Mouse (Mus musculus): ENCODE results near the gene Btbd2.
"Not testable (repeated sequence)": the region's sequence is repeated elsewhere in the genome, so short reads cannot be mapped to it uniquely, and the experiment has no call there.

Gene Btbd2

GRCm38 (mm10) chr10:80606306-80606705, 50.6 kb downstream of the Btbd2 start:
- no peak for DNase-seq (ENCODE audit: low spot score)

- DNase-seq (ENCODE audit: low spot score): not testable (repeated sequence)
These were observed 51.1 kb downstream of the Btbd2 start, which contains the start of gene Gm49322 for GRCm38 (mm10) chr10:80605721-80606120. TSS of gene Gm49322 (plus strand) at chr10:80606021.

DNA sequence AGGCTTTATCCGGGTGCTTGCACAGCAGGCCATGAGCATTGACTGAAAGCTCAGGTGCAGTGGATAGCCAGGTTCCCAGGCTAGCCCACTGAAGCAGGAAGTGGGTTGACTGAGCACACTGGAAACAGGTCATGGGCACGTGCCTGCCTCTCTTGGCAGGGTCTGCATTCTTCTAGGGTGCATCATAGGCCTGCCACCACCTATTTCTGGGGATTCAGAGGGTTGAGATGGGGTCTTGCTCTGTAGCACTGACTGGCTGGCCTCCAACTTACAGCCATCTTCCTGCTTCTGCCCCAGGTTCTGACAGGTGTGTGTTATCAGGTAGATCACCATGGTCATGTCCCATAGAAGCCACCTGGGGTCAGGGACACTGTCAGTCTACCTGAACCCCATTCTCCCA, 51.9 kb downstream of the Btbd2 start:
- DNase-seq (ENCODE audit: low spot score): no peak

DNA sequence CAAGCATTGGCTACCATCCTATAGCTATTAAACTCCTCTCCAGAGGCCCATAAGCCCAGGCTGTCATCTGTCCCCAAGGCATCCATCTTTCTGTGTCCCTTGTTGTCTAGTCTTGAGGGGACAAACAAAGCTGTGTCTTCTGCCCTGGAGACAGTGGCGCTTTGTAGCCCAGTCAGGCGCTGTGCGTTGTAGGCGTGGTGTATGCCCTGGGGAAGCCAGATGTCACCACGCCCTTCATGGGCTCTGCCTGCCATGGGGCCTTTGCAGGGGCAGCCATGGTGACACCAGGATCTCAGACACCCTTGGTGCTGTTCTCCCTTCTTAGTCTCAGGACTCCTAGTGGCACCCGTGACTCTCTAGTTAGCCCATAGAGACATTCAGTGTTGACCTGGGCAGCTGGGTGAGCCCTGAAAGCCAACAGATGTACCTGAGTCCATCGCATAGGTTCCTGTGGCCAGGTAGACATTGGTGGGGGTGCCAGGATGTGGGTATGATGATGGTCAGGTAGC, 52.8 kb downstream of the Btbd2 start:
- no peak for DNase-seq (ENCODE audit: low spot score)

DNA sequence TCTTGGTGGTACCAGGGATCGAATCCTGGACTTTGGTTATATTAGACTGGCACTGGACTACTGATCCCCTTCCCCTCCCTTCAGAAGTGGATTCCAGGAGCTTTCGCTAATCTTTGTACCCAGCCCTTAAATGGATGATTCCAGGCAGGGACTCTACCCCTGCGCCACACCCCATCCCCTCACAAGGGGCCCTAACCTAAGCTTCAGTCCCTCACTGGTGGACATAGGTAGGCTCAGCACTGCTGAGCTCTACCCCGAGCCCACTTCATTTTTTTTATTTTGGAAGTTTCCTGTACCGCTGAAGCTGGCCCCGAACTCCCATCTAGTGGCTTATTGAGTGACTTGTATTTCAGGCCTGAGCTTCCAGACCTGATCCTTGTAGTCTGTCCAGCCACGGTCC, 53.5 kb downstream of the Btbd2 start:
- DNase-seq (ENCODE audit: low spot score): no peak

GRCm38 (mm10) chr10:80602698-80603325, 54.1 kb downstream of the Btbd2 start, which contains the start of the genes Scamp4 and Adat3:
TSS of gene Scamp4 (plus strand) at chr10:80602872.
TSS of gene Adat3 (plus strand) at chr10:80602880.
- peak; percentile 91 for DNase-seq (ENCODE audit: low spot score)

DNA sequence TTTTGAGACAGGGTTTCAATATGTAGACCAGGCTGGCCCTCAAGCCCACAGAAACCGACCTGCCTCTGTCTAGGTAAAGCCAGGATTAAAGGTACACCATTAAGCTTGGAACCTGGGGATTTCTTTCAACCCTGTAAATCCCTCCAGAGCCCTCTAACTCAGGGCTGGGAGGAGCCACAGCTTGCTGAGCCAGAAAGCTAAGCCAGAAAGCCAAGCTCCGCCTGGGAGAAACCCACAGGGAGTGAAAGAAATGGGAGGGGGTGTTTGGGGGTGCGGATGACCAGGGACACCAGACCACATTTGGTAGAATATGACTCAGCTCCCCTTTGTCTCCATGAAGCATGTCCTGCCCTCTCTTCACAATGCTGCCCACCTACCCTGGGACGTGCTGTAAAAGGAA, 60.6 kb downstream of the Btbd2 start:
- no peak for DNase-seq (ENCODE audit: low spot score)

All from urinary bladder, postnatal 25 days (tissue).